Mouse (Mus musculus) limb, embryonic 10.5 days (tissue): Measurements from ENCODE around the gene Olfr653. TPM values are rescaled to one million over a fixed set of nuclear protein-coding genes. Genes with fewer than 3 reads are reported as not detected.

Experiments used
- DNase-seq: peaks from one replicate; pipeline ENCODE4 v3.0.0-alpha.2; 2017; ENCODE audit warnings: low spot score
- H3K27ac ChIP-seq: fragments of 300-500 bp; sonication (generic); 2 replicates; pipeline ENCODE4 v1.5.1; 2016; ENCODE audit warnings: mild to moderate bottlenecking
- H3K27me3 ChIP-seq: fragments of 300-500 bp; sonication (generic); 2 replicates; pipeline ENCODE4 v1.6.1; 2016; ENCODE audit warnings: low read depth, mild to moderate bottlenecking; ENCODE audit not compliant: poor library complexity, severe bottlenecking
- H3K36me3 ChIP-seq: fragments of 300-500 bp; sonication (generic); 2 replicates; pipeline ENCODE4 v1.6.1; 2016; ENCODE audit warnings: mild to moderate bottlenecking, moderate library complexity
- H3K4me1 ChIP-seq: fragments of 300-500 bp; sonication (generic); 2 replicates; pipeline ENCODE4 v1.6.1; 2016
- H3K4me3 ChIP-seq: fragments of 300-500 bp; sonication (generic); 2 replicates; pipeline ENCODE4 v1.5.1; 2016; ENCODE audit warnings: mild to moderate bottlenecking, moderate library complexity
- H3K9me3 ChIP-seq: fragments of 300-500 bp; sonication (generic); replicated peaks from 2 replicates; pipeline ENCODE4 v1.6.1; 2016; ENCODE audit warnings: mild to moderate bottlenecking
- WGBS: fragments of 180-500 bp; shearing (Covaris S2); methylation state at CpG from one replicate; pipeline ENCODE4 v1.1.7; 2016; 5-methylcytosine and 5-hydroxymethylcytosine counted together
- polyA plus RNA-seq: library from polyadenylated mRNA; unstranded; fragments of >200 nt; fragmentation: Nextera tagmentation; extraction: Ambion mirVana; gene quantifications from 2 replicates; pipeline ENCODE4 v1.2.1, GENCODE M21; 2016

The Olfr653 gene
- not detected in 2 replicates for polyA plus RNA-seq

- DNase-seq = no peak
- Histone ChIP-seq H3K27me3 (no peaks in the 10 kb centered on the region), H3K9me3 (no peaks in the 10 kb centered on the region), H3K36me3 (no peaks in the 10 kb centered on the region), H3K27ac (no peak within 1 kb of the TSS), H3K4me1 (no peaks in the 10 kb centered on the region), H3K4me3 (no peak within 1 kb of the TSS)
- 86% methylated on average over 2 of the region's 2 CpGs for WGBS
These were observed at the start of gene Olfr653 for GRCm38 (mm10) chr7:104577014-104577413. Gene Olfr653 (plus strand): TSS chr7:104577314.

- Histone ChIP-seq H3K9me3 (no peaks in the 10 kb centered on the region), H3K27me3 (no peaks in the 10 kb centered on the region), H3K27ac (no peak within 1 kb of the TSS), H3K36me3 (no peaks in the 10 kb centered on the region), H3K4me1 (no peaks in the 10 kb centered on the region), H3K4me3 (no peak within 1 kb of the TSS)
- no peak for DNase-seq
- 81% methylated on average over 5 of the region's 5 CpGs for WGBS
These were observed 27.3 kb upstream of the Olfr653 start, which contains the start of gene Olfr651 for GRCm38 (mm10) chr7:104549833-104550232. Gene Olfr651 (plus strand): TSS chr7:104550133.

- Histone ChIP-seq H3K27me3 (no peaks in the 10 kb centered on the region), H3K4me1 (no peaks in the 10 kb centered on the region), H3K9me3 (no peaks in the 10 kb centered on the region), H3K4me3 (no peak overlapping the region), H3K27ac (no peak overlapping the region), H3K36me3 (no peaks in the 10 kb centered on the region)
- WGBS = 75% methylated on average over 1 of the region's 1 CpGs
- no peak for DNase-seq
These were observed 24.4 kb upstream of the Olfr653 start for GRCm38 (mm10) chr7:104552700-104553099.

- Histone ChIP-seq H3K27me3 (no peaks in the 10 kb centered on the region), H3K4me1 (no peaks in the 10 kb centered on the region), H3K36me3 (no peaks in the 10 kb centered on the region), H3K27ac (no peak within 1 kb of the TSS), H3K4me3 (no peak within 1 kb of the TSS), H3K9me3 (no peaks in the 10 kb centered on the region)
- no peak for DNase-seq
These were observed 16.5 kb upstream of the Olfr653 start, which contains the start of gene Olfr652 for GRCm38 (mm10) chr7:104560601-104561000. Gene Olfr652 (plus strand): TSS chr7:104560901.

DNA sequence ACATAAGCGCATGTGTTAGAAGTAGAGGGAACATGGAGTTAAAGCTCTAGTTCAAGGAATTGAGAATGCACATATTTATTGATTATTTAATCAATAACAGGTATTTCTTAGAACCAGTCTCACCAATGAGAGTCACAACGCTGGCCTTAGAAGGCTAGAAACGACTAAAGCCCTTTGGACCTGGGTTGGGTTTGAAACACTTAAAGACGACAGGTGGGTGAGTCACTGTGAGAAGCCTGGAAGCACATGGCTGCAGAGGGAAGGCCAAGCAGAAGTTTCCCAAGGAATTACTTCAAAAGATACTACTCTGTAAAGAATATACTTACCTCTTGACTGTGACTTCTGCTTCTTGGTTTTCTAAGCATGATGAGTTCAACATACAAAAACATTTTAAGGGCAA is 3.7 kb downstream of the Olfr653 start:
- H3K4me1 ChIP-seq = no peaks in the 10 kb centered on the region
- DNase-seq = no peak
- WGBS = 92% methylated on average over 4 of the region's 4 CpGs

DNA sequence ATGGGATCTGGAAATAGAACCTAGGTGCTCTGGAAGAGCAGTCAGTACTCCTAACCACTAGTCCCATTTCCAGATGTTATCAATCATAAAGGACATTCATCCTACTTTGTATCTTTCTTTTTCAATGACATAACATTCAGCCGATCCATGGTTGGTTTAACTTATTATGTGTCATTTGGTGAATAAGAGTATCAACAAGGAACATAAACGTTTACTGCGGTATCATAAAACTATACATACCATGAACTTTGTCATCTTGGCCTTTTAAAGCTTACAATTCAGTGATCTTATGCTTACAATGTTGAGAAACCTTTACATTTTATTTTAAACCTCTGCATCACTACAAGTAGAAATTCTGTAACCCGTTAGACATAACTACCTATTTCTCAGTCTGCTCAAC is 4.3 kb downstream of the Olfr653 start:
- no peaks in the 10 kb centered on the region for H3K27me3 ChIP-seq
- H3K9me3 ChIP-seq = no peaks in the 10 kb centered on the region
- WGBS = 93% methylated on average over 4 of the region's 4 CpGs
- H3K36me3 ChIP-seq = no peaks in the 10 kb centered on the region
- no peak overlapping the region for H3K27ac ChIP-seq
- no peaks in the 10 kb centered on the region for H3K4me1 ChIP-seq
- H3K4me3 ChIP-seq = no peak overlapping the region
- DNase-seq = no peak

More for the DNA sequence above, 3.7 kb downstream of the Olfr653 start:
- no peak overlapping the region for H3K27ac ChIP-seq
- H3K27me3 ChIP-seq = no peaks in the 10 kb centered on the region
- no peak overlapping the region for H3K4me3 ChIP-seq
- H3K36me3 ChIP-seq = no peaks in the 10 kb centered on the region
- H3K9me3 ChIP-seq = no peaks in the 10 kb centered on the region

DNA sequence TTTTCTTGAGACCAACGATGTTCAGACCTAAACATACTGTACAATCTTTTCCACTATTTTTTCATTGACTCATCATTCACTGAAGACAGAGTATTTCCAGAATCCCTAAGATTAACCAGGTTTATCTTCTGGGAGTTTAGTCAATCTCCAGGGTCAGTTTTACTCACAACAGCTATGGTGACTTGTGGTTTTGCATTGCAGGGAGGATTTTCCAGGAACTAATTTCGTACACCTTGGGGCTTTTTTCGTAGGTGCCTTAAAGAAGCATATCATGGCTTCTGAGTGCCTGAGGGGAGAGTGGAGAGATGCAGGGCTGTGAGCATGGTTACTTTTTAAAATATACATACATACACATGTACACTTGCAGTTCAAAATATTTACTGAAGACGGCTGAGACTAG is 9.6 kb downstream of the Olfr653 start, which contains the start of gene Olfr654:
Gene Olfr654 (plus strand): TSS at position 301 of the 400 bp plus-strand sequence.
- Histone ChIP-seq H3K4me3 (no peak within 1 kb of the TSS), H3K9me3 (no peaks in the 10 kb centered on the region), H3K27me3 (no peaks in the 10 kb centered on the region), H3K4me1 (no peaks in the 10 kb centered on the region), H3K36me3 (no peaks in the 10 kb centered on the region), H3K27ac (no peak within 1 kb of the TSS)
- no peak for DNase-seq
- 91% methylated on average over 4 of the region's 4 CpGs for WGBS

- DNase-seq = no peak
- H3K9me3 ChIP-seq = no peaks in the 10 kb centered on the region
- H3K4me1 ChIP-seq = no peaks in the 10 kb centered on the region
- no peak overlapping the region for H3K27ac ChIP-seq
- WGBS = 88% methylated on average over 5 of the region's 5 CpGs
- no peaks in the 10 kb centered on the region for H3K27me3 ChIP-seq
- H3K4me3 ChIP-seq = no peak overlapping the region
- no peaks in the 10 kb centered on the region for H3K36me3 ChIP-seq
These were observed 11.2 kb downstream of the Olfr653 start for GRCm38 (mm10) chr7:104588274-104588673.

GRCm38 (mm10) chr7:104601679-104602078 is 24.6 kb downstream of the Olfr653 start, which contains the start of gene Olfr655:
Gene Olfr655 (minus strand): TSS chr7:104601779.
- H3K36me3 ChIP-seq = no peaks in the 10 kb centered on the region
- no peak within 1 kb of the TSS for H3K27ac ChIP-seq
- H3K4me3 ChIP-seq = no peak within 1 kb of the TSS
- WGBS = 90% methylated on average over 2 of the region's 2 CpGs
- no peak for DNase-seq
- no peaks in the 10 kb centered on the region for H3K9me3 ChIP-seq
- H3K4me1 ChIP-seq = no peaks in the 10 kb centered on the region
- no peaks in the 10 kb centered on the region for H3K27me3 ChIP-seq

DNA sequence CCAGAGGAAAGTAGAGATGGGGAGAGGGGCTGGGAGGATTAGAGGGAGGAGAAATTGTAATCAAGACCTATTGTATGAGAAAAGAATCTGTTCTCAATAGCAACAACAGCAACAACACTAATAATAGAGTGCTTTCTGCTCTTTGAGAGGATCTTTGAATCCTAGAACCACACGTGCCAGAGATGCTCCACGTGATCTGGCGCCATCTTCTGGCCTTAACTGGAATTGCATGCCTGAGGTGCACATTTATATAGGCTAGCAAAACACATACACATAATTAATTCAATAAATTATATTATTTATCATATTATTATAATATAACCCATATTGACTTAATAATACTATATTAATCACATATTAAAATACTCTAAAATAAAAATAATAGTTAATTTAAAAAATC is 26.1 kb downstream of the Olfr653 start:
- H3K4me3 ChIP-seq = no peak overlapping the region
- no peaks in the 10 kb centered on the region for H3K36me3 ChIP-seq
- DNase-seq = peak; percentile 55
- 5% methylated on average over 3 of the region's 3 CpGs for WGBS
- H3K9me3 ChIP-seq = no peaks in the 10 kb centered on the region
- no peaks in the 10 kb centered on the region for H3K27me3 ChIP-seq
- no peaks in the 10 kb centered on the region for H3K4me1 ChIP-seq
- no peak overlapping the region for H3K27ac ChIP-seq

GRCm38 (mm10) chr7:104604727-104605126 is 27.6 kb downstream of the Olfr653 start:
- Histone ChIP-seq H3K27me3 (no peaks in the 10 kb centered on the region), H3K4me3 (no peak overlapping the region), H3K9me3 (no peaks in the 10 kb centered on the region), H3K27ac (no peak overlapping the region), H3K36me3 (no peaks in the 10 kb centered on the region), H3K4me1 (no peaks in the 10 kb centered on the region)
- no peak for DNase-seq

- no peak for DNase-seq
- Histone ChIP-seq H3K9me3 (no peaks in the 10 kb centered on the region), H3K4me1 (no peaks in the 10 kb centered on the region), H3K4me3 (no peak within 1 kb of the TSS), H3K27ac (no peak within 1 kb of the TSS), H3K36me3 (no peaks in the 10 kb centered on the region), H3K27me3 (no peaks in the 10 kb centered on the region)
- 85% methylated on average over 4 of the region's 4 CpGs for WGBS
These were observed 36.5 kb downstream of the Olfr653 start, which contains the start of gene Olfr656 for GRCm38 (mm10) chr7:104613655-104614054. Gene Olfr656 (plus strand): TSS chr7:104613955.

GRCm38 (mm10) chr7:104624494-104624893 is 47.4 kb downstream of the Olfr653 start, which contains the start of gene Olfr657:
Gene Olfr657 (plus strand): TSS chr7:104624794.
- no peaks in the 10 kb centered on the region for H3K4me1 ChIP-seq
- H3K4me3 ChIP-seq = no peak within 1 kb of the TSS
- no peak within 1 kb of the TSS for H3K27ac ChIP-seq
- no peaks in the 10 kb centered on the region for H3K36me3 ChIP-seq
- DNase-seq = no peak
- H3K9me3 ChIP-seq = no peaks in the 10 kb centered on the region
- H3K27me3 ChIP-seq = no peaks in the 10 kb centered on the region
